ENCODE assay signal across 13 mouse cellular contexts in genomic region chr9:119561746-119562145, GRCm38 (mm10). TPM values are rescaled to one million over a fixed set of nuclear protein-coding genes. Genes with fewer than 3 reads are reported as not detected.
A peak's percentile ranks its signal among the peaks of the same experiment; 100 is the strongest.
DNase-seq lines count a peak whose midpoint lies in the region; ATAC-seq and TF ChIP-seq lines count a peak whose summit lies in the region.
"Had no signal": no experiment of that assay in that cellular context is flagged by ENCODE, and none has a peak within 500 bp of the region (broad histone marks: within the 10 kb centered on the region; RNA-seq: fewer than 3 reads in every experiment).

No protein-coding gene starts in this region.

- ATAC-seq in lung, postnatal 0 days = peak; percentile 32; the same call in 1 of the 2 replicates
- ATAC-seq in heart, postnatal 0 days (ENCODE audit: insufficient read depth, low read depth) = peak; percentile 15; the same call in 1 of the 2 replicates
- no peak for ATAC-seq in CD4-positive, CD25-positive, alpha-beta regulatory T cell, adult 4 months
- ATAC-seq: intestine, embryonic 15.5 days; liver, embryonic 12.5 days had no signal

- no peak for TF ChIP-seq CTCF in lung, postnatal 0 days (IDR thresholded peaks at IDR 0.05)
- no peak for TF ChIP-seq CTCF in heart, postnatal 0 days (IDR thresholded peaks at IDR 0.05; ENCODE audit: low read depth)

- intact Hi-C loops in gastrocnemius, postnatal 14 days (cut with DNase I; ENCODE audit: low total_unique reads) = loop anchor here (5.0 kb wide), 1 partner anchor 94 kb away; no protein-coding TSS in a partner anchor
- intact Hi-C loops in gastrocnemius, postnatal 36 days (cut with DNase I) = no loop called here

- no peak overlapping the region for H3K4me2 ChIP-seq in lung, postnatal 0 days (replicated peaks; ENCODE audit: low read depth, low read length)
- H3K4me2 ChIP-seq in heart, postnatal 0 days (ENCODE audit: low read depth, low read length) = no peak overlapping the region
- H3K4me2 ChIP-seq: heart, embryonic 15.5 days; intestine, embryonic 15.5 days; liver, embryonic 12.5 days; neural tube, embryonic 12.5 days had no signal

- H3K9me3 ChIP-seq in lung, postnatal 0 days (ENCODE audit: low read length) = no peaks in the 10 kb centered on the region
- no peaks in the 10 kb centered on the region for H3K9me3 ChIP-seq in heart, postnatal 0 days (replicated peaks; ENCODE audit: control insufficient read depth, low read length)
- H3K9me3 ChIP-seq: heart, embryonic 15.5 days; intestine, embryonic 15.5 days; liver, embryonic 12.5 days; neural tube, embryonic 12.5 days had no signal

- H3K27me3 ChIP-seq in lung, postnatal 0 days (replicated peaks; ENCODE audit: insufficient read depth, low read length) = no peaks in the 10 kb centered on the region
- no peaks in the 10 kb centered on the region for H3K27me3 ChIP-seq in heart, postnatal 0 days (ENCODE audit: control insufficient read depth, insufficient read depth, low read length)
- H3K27me3 ChIP-seq: intestine, embryonic 15.5 days had no signal

- H3K4me1 ChIP-seq in lung, postnatal 0 days (ENCODE audit: insufficient read depth, low read depth, low read length) = no peaks in the 10 kb centered on the region
- H3K4me1 ChIP-seq in heart, postnatal 0 days (ENCODE audit: control insufficient read depth, insufficient read depth) = peaks cover 10% of the 10 kb centered on the region
- H3K4me1 ChIP-seq: liver, embryonic 12.5 days had no signal

- DNase-seq in adrenal gland, adult 2 months = peak; percentile 6
- DNase-seq in adrenal gland, postnatal 36 days = no peak
- DNase-seq in gastrocnemius, postnatal 14 days = peak; percentile 33
- no peak for DNase-seq in gastrocnemius, postnatal 36 days
- DNase-seq in lung, postnatal 0 days (ENCODE audit: low spot score) = no peak
- DNase-seq in lung, postnatal 14 days = no peak
- DNase-seq in heart, postnatal 0 days (ENCODE audit: low spot score) = no peak

- no peak overlapping the region for H3K9ac ChIP-seq in lung, postnatal 0 days (replicated peaks; ENCODE audit: low read depth)
- no peak overlapping the region for H3K9ac ChIP-seq in heart, postnatal 0 days (replicated peaks; ENCODE audit: low read depth, low read length)
- H3K9ac ChIP-seq: heart, embryonic 15.5 days; intestine, embryonic 15.5 days; liver, embryonic 12.5 days; neural tube, embryonic 12.5 days had no signal

- no peak for TF ChIP-seq EP300 in lung, postnatal 0 days (IDR thresholded peaks at IDR 0.05)
- no peak for TF ChIP-seq EP300 in heart, postnatal 0 days (IDR thresholded peaks at IDR 0.05; ENCODE audit: low read depth)

- WGBS in lung, postnatal 0 days = 65% methylated on average over 8 of the region's 8 CpGs
- WGBS in heart, postnatal 0 days = 52% methylated on average over 8 of the region's 8 CpGs

- no peak overlapping the region for H3K27ac ChIP-seq in lung, postnatal 0 days (ENCODE audit: low read length)
- no peak overlapping the region for H3K27ac ChIP-seq in heart, postnatal 0 days (ENCODE audit: low read depth)
- H3K27ac ChIP-seq: heart, embryonic 15.5 days; intestine, embryonic 15.5 days; liver, embryonic 12.5 days; neural tube, embryonic 12.5 days had no signal

- no peak overlapping the region for H3K4me3 ChIP-seq in lung, postnatal 0 days (ENCODE audit: low read depth, low read length)
- no peak overlapping the region for H3K4me3 ChIP-seq in heart, postnatal 0 days (ENCODE audit: low read depth, low read length)
- H3K4me3 ChIP-seq: heart, embryonic 15.5 days; intestine, embryonic 15.5 days; liver, embryonic 12.5 days; neural tube, embryonic 12.5 days had no signal

- no peaks in the 10 kb centered on the region for H3K36me3 ChIP-seq in lung, postnatal 0 days (ENCODE audit: insufficient read depth, low read length)
- H3K36me3 ChIP-seq in heart, postnatal 0 days (replicated peaks; ENCODE audit: control insufficient read depth, insufficient read depth, low read length) = no peaks in the 10 kb centered on the region
- H3K36me3 ChIP-seq: heart, embryonic 15.5 days; intestine, embryonic 15.5 days; liver, embryonic 12.5 days; neural tube, embryonic 12.5 days had no signal

RNA-seq across cellular contexts. Expression of gene Scn5a, which starts 17.1 kb away (rescaled TPM):
- total RNA-seq in adrenal gland, adult 2 months (2021) = under 1 TPM; 0.06 to 0.10 TPM
- polyA plus RNA-seq in adrenal gland, adult 2 months (2012; rRNA removed) = 0.19 and 0.63 TPM in 2 replicates
- under 1 TPM; 0.10 TPM for total RNA-seq in adrenal gland, postnatal 36 days (2021)
- total RNA-seq in gastrocnemius, postnatal 14 days (2021) = under 1 TPM; 0.22 to 0.53 TPM
- total RNA-seq in gastrocnemius, postnatal 36 days (2021) = under 1 TPM; 0.10 TPM
- polyA plus RNA-seq in lung, postnatal 0 days (2015; fragmentation: Nextera tagmentation; extraction: Ambion mirVana) = 0.23 and 0.32 TPM in 2 replicates
- total RNA-seq in heart, postnatal 0 days (2014; rRNA removed; ENCODE audit: low replicate concordance) = 82.7 and 96.1 TPM in 2 replicates
- polyA plus RNA-seq in heart, postnatal 0 days (2015; fragmentation: Nextera tagmentation; extraction: Ambion mirVana) = 11.5 and 16.8 TPM in 2 replicates
- not detected for polyA plus RNA-seq in CD4-positive, CD25-positive, alpha-beta regulatory T cell, adult 4 months (2017; shearing (Covaris generic))
- total RNA-seq: MEL had no signal

Comparison
In these comparisons a context has a peak if more than half of its experiments do, and no peak if none do; other contexts are left out.
1. DNase-seq: peak in adrenal gland, adult 2 months (single experiment) and gastrocnemius, postnatal 14 days (single experiment); none in adrenal gland, postnatal 36 days (0 of 2), gastrocnemius, postnatal 36 days (0 of 2), lung, postnatal 0 days (single experiment), lung, postnatal 14 days (single experiment) and heart, postnatal 0 days (single experiment).
2. RNA of gene Scn5a, which starts 17.1 kb away (total RNA-seq): 82.7 to 96.1 TPM in heart, postnatal 0 days; 0.22 to 0.53 TPM in gastrocnemius, postnatal 14 days, 0.06 to 0.10 TPM in adrenal gland, adult 2 months, 0.10 TPM in gastrocnemius, postnatal 36 days and 0.10 TPM in adrenal gland, postnatal 36 days; every median in the first group is over 10 times any median in the second.